Mouse (Mus musculus) bone marrow, adult 2 months (tissue): ENCODE data around the gene Tnfrsf14. TPM values are rescaled to one million over a fixed set of nuclear protein-coding genes. Genes with fewer than 3 reads are reported as not detected.
A peak's percentile ranks its signal among the peaks of the same experiment; 100 is the strongest.

Experiments
- H3K27ac ChIP-seq: fragments of 200-500 bp; 2 replicates; pipeline ENCODE4 v1.5.1; 2012; ENCODE audit warnings: low read depth, mild to moderate bottlenecking, control low read depth, inconsistent platforms, low read length; ENCODE audit not compliant: control insufficient read depth, poor library complexity, insufficient read depth
- H3K4me1 ChIP-seq: fragments of 200-500 bp; 2 replicates; pipeline ENCODE4 v1.6.1; 2011; ENCODE audit warnings: low read length; ENCODE audit not compliant: control insufficient read depth, insufficient read depth
- H3K4me3 ChIP-seq: fragments of 200-500 bp; replicated peaks from 2 replicates; pipeline ENCODE3; 2011; ENCODE audit warnings: mild to moderate bottlenecking, low read depth, low read length, control low read depth; ENCODE audit not compliant: control insufficient read depth
- CTCF ChIP-seq: fragments of 200-500 bp; IDR thresholded peaks from 2 replicates; pipeline ENCODE4 v1.5.1; 2011; ENCODE audit warnings: low read length, control low read depth; ENCODE audit not compliant: control insufficient read depth, insufficient read depth
- POLR2A ChIP-seq: fragments of 200-500 bp; IDR thresholded peaks from 2 replicates; pipeline ENCODE4 v1.6.1; 2011; ENCODE audit warnings: low read depth, mild to moderate bottlenecking, control low read depth, low read length, borderline replicate concordance; ENCODE audit not compliant: control insufficient read depth
- WGBS: fragments of 180-500 bp; shearing (Covaris S2); methylation state at CpG from one replicate; pipeline ENCODE4 v1.1.7; 2018; 5-methylcytosine and 5-hydroxymethylcytosine counted together
- polyA plus RNA-seq: library from polyadenylated mRNA; stranded (reverse); fragments of >200 nt; gene quantifications from 2 replicates; pipeline ENCODE4 v1.2.4, GENCODE M21; 2011; ENCODE audit warnings: low replicate concordance; ENCODE audit not compliant: missing spikeins, insufficient read depth, insufficient read length

Tnfrsf14 gene
- polyA plus RNA-seq, 1 experiment = 183 TPM

- 49% methylated on average over 2 of the region's 2 CpGs for WGBS
- Histone ChIP-seq H3K27ac (peak overlapping the region; percentile 7; the same call in 1 of the 2 replicates), H3K4me1 (peaks cover 21% of the 10 kb centered on the region), H3K4me3 (no peak overlapping the region)
- TF ChIP-seq POLR2A (no peak), CTCF (no peak)
Observed at GRCm38 (mm10) chr4:154934800-154935199, 6.4 kb upstream of the Tnfrsf14 start.

GRCm38 (mm10) chr4:154933306-154933907 lies 5.0 kb upstream of the Tnfrsf14 start:
- Histone ChIP-seq H3K4me1 (peaks cover 21% of the 10 kb centered on the region), H3K27ac (no peak overlapping the region), H3K4me3 (no peak overlapping the region)
- TF ChIP-seq CTCF = no peak
- TF ChIP-seq POLR2A = no peak
- 84% methylated on average over 13 of the region's 13 CpGs for WGBS

DNA sequence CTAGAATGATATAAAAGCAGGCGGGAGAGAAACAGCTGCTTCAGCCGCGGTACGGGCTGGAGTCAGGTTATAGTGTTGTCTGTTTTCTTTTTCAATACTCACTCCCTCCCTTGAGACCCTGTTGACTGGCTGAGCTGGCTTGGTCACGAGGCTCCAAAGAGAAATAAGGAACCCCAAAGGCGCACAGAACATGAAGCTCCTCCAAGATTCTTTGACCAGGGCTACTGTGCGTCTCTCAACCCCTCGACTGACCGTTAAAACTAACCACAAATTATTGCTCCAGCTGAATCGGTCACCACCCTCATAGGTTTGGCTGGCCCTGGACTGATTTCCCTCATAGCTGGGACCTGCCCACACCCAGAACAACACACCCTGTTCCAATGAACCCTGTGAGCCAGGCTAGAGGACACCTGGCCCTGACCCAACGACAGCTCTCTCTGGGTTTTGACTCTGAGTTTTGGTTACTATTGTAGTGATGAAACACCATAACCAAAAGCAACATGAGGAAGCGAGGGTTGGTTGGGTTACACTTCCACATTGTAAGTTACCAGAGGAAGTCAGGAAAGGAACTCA lies 811 bp upstream of the Tnfrsf14 start:
- Histone ChIP-seq H3K4me3 (peak overlapping the region; percentile 8), H3K27ac (peak overlapping the region; percentile 87), H3K4me1 (peaks cover 13% of the 10 kb centered on the region)
- 6% methylated on average over 12 of the region's 12 CpGs for WGBS
- TF ChIP-seq CTCF (no peak), POLR2A (no peak; the same call in 1 of the 2 replicates)

DNA sequence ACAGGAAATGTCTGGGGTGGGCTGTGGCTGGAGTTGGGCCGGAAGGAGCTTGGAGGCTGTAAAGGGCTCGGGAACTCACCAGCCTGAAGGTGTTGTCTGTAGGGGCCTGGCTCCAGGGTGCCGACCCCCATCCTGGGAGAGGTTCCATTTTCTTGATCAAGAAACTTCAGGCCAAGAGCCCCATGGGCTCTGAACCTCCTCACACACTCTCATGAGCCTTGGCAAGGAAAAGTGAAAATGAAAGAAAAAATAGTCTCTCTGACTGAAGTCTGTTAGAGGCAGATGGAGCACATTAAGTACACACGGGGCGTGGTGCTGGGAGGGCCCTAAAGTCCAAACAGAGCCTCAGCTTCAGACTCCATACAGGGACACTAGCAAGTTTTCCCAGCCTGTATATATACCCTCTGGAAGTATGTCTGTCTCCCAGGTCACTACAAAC lies 445 bp downstream of the Tnfrsf14 start:
- 1% methylated on average over 5 of the region's 5 CpGs for WGBS
- peaks cover 13% of the 10 kb centered on the region for H3K4me1 ChIP-seq
- TF ChIP-seq CTCF (no peak), POLR2A (no peak)
- peak overlapping the region; percentile 87 for H3K27ac ChIP-seq
- peak overlapping the region; percentile 73 for H3K4me3 ChIP-seq

- Histone ChIP-seq H3K4me1 (peaks cover 13% of the 10 kb centered on the region), H3K4me3 (peak overlapping the region; percentile 73), H3K27ac (peak overlapping the region; percentile 87)
- 8% methylated on average over 9 of the region's 9 CpGs for WGBS
- TF ChIP-seq POLR2A (no peak), CTCF (no peak)
Observed at GRCm38 (mm10) chr4:154926969-154927898, 1.1 kb downstream of the Tnfrsf14 start.

DNA sequence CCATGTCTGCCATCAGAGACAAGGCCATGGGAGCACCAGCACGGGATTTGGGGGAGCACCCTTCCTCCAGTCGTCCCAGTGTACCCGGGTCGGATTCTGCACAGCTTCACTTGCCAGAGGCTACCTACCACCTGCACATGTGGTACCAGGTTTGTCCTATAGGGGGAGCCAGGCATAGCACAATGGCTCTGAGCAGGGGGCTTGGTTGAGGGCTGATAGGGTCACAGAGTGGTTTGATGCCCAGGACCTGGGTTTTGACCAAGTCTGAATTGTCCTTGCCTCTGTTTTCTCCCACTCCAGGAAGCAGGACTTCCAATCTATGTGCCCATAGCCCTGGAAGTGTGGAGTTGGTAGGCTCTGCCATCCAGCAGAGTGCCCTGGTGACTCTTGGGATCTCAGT lies 3.0 kb downstream of the Tnfrsf14 start:
- Histone ChIP-seq H3K27ac (no peak overlapping the region), H3K4me1 (peaks cover 13% of the 10 kb centered on the region), H3K4me3 (peak overlapping the region; percentile 2)
- WGBS = 75% methylated on average over 4 of the region's 4 CpGs
- TF ChIP-seq POLR2A (no peak), CTCF (peak; percentile 72)

DNA sequence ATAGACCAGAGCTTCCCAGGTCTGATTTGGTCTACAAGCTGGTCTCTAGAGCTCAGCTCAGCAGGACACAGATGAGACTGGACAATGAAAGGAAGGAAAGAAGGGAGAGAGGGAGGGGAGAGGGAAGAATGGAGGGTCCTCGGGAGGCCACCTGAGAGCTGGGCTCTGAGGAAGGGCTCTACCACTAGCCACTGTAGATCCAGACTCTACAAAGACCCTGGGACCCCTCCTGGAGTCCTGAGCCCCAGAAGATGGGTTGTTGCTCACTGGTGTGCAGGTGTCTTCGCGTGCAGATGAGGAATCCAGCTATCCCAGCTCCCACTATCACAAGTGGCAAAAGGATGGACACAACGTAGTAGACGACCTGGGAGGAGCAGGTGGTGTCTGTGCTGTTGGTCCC lies 5.4 kb downstream of the Tnfrsf14 start:
- no peak overlapping the region for H3K27ac ChIP-seq

GRCm38 (mm10) chr4:154922291-154922690 lies 6.1 kb downstream of the Tnfrsf14 start:
- TF ChIP-seq CTCF (no peak), POLR2A (no peak)
- Histone ChIP-seq H3K4me3 (no peak overlapping the region), H3K4me1 (peaks cover 7% of the 10 kb centered on the region), H3K27ac (no peak overlapping the region)
- WGBS = 86% methylated on average over 4 of the region's 4 CpGs

More for the DNA sequence above, 5.4 kb downstream of the Tnfrsf14 start:
- TF ChIP-seq CTCF (no peak), POLR2A (no peak)
- peaks cover 7% of the 10 kb centered on the region for H3K4me1 ChIP-seq
- 90% methylated on average over 5 of the region's 5 CpGs for WGBS
- H3K4me3 ChIP-seq = no peak overlapping the region
